Mouse (Mus musculus) T-helper 2 cell (primary cell): Measurements from ENCODE around the gene Cxcl15.
"Not testable (repeated sequence)": the region's sequence is repeated elsewhere in the genome, so short reads cannot be mapped to it uniquely, and the experiment has no call there.

Experiments used
- in situ Hi-C: fragments of 300-600 bp; cut with MboI, MseI; formaldehyde crosslinking; loops from one replicate; pipeline ENCODE4 v1.15.1; 2025; ENCODE audit warnings: high pct_unique_total_duplicates

Gene Cxcl15

GRCm38 (mm10) chr5:90789306-90790073 lies 4.8 kb upstream of the Cxcl15 start:
- in situ Hi-C loops = loop anchor here (5.0 kb wide), 1 partner anchor 132 kb away; no protein-coding TSS in a partner anchor

GRCm38 (mm10) chr5:90790074-90790502 lies 4.2 kb upstream of the Cxcl15 start:
- in situ Hi-C loops = no loop called here

GRCm38 (mm10) chr5:90795392-90795791 lies 1.1 kb downstream of the Cxcl15 start:
- in situ Hi-C loops = not testable (repeated sequence)

GRCm38 (mm10) chr5:90804574-90804973 lies 10.2 kb downstream of the Cxcl15 start:
- in situ Hi-C loops = no loop called here

GRCm38 (mm10) chr5:90806050-90806449 lies 11.7 kb downstream of the Cxcl15 start:
- in situ Hi-C loops = no loop called here

- in situ Hi-C loops = no loop called here
These were observed 13.0 kb downstream of the Cxcl15 start for GRCm38 (mm10) chr5:90807176-90807950.

GRCm38 (mm10) chr5:90819756-90820155 lies 25.4 kb downstream of the Cxcl15 start:
- in situ Hi-C loops = no loop called here

- in situ Hi-C loops = loop anchor here (10.0 kb wide), 1 partner anchor 807 kb away; no protein-coding TSS in a partner anchor
These were observed 37.9 kb downstream of the Cxcl15 start for GRCm38 (mm10) chr5:90832145-90832767.

- in situ Hi-C loops = loop anchor here (10.0 kb wide), 1 partner anchor 808 kb away; no protein-coding TSS in a partner anchor
These were observed 38.5 kb downstream of the Cxcl15 start for GRCm38 (mm10) chr5:90832768-90833388.

- in situ Hi-C loops = loop anchor here (10.0 kb wide), 1 partner anchor 810 kb away; no protein-coding TSS in a partner anchor
These were observed 40.1 kb downstream of the Cxcl15 start for GRCm38 (mm10) chr5:90834436-90834835.

GRCm38 (mm10) chr5:90838582-90838981 lies 44.2 kb downstream of the Cxcl15 start:
- in situ Hi-C loops = loop anchor here (10.0 kb wide), 1 partner anchor 814 kb away; no protein-coding TSS in a partner anchor

GRCm38 (mm10) chr5:90840902-90841869 lies 46.9 kb downstream of the Cxcl15 start:
- in situ Hi-C loops = no loop called here

- in situ Hi-C loops = no loop called here
These were observed 49.6 kb downstream of the Cxcl15 start for GRCm38 (mm10) chr5:90843891-90844290.

- in situ Hi-C loops = loop anchor here (10.0 kb wide), 1 partner anchor 1995 kb away; no protein-coding TSS in a partner anchor
These were observed 55.8 kb downstream of the Cxcl15 start for GRCm38 (mm10) chr5:90850096-90850495.

GRCm38 (mm10) chr5:90851391-90851790 lies 57.1 kb downstream of the Cxcl15 start:
- in situ Hi-C loops = loop anchor here (10.0 kb wide), 1 partner anchor 1997 kb away; no protein-coding TSS in a partner anchor
